Mouse (Mus musculus) frontal cortex, adult 2 months (tissue): ENCODE measurements around the gene Arid1b. TPM values are rescaled to one million over a fixed set of nuclear protein-coding genes. Genes with fewer than 3 reads are reported as not detected.

Experiments
- DNase-seq, 2 experiments: peaks; one replicate each; pipeline ENCODE4 v3.0.0; 2022; ENCODE audit warnings: low spot score in 1 of 2; ENCODE audit errors: extremely low spot score in 1 of 2
- polyA plus RNA-seq: library from polyadenylated mRNA; depleted of rRNA; stranded (reverse); fragments of >200 nt; gene quantifications from 2 replicates; pipeline ENCODE4 v1.2.3, GENCODE M21; 2012

Arid1b gene
- polyA plus RNA-seq, 1 experiment = 27.9 TPM

- no peak for DNase-seq
Measured at GRCm38 (mm10) chr17:4994813-4995560, 855 bp downstream of the Arid1b start.

GRCm38 (mm10) chr17:4995561-4996051, 1.5 kb downstream of the Arid1b start:
- DNase-seq = peak; percentile 57 to 68

GRCm38 (mm10) chr17:4996121-4996813, 2.1 kb downstream of the Arid1b start:
- DNase-seq = no peak

DNA sequence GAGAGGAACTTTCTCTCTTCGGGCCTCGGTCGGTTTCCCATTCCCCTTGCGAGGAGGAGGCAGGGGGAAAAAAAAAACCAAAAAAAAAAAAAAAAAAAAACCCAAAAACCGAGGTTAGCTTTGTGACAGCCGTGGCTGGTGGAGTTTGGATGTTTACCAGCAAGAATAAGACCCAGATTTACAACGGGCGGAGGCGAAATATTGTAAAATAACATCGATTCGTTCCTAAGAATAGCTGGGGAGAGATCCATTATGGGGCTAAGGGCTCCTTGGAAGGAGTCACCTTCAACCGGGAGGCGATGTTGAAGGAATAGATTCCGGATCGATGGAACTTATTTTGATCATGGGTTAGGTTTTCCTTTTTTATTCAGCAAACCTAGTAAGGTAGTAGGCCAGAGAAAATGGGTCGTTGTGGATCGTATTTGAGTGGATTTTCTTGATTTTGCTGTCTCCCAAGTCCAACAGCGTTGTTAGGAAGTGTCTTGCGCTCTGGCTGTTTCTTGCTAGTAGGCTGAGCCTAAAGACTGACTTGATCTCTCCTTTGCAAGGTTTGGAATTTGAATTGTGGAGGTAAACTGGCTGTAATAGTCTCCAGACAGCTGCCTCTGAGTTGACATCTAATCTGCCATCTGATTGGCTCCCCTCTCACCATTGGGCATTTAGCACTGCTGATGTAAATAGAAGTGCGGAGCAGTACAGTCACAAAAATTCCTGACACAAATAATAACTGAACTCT, 2.9 kb downstream of the Arid1b start:
- DNase-seq = peak in 1 of 2 experiments; percentile 75

DNA sequence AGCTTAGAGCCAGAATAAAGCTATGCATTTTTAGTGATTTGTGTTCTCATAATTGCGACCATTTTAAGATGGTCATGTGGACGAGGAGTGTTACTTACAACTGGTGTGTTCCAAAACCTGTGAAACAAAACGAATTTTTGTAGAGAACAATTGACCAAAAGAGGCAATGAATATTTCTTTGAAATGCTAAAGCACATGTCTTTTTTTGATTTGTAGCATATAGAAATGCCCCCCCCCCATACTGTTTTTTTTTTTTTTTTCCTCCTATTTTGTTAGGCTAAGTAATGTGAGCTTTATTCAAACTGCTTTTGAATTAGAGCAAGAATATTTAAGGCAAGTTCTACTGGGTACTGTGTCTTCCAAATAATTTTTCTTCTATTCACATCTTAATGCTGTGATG, 3.8 kb downstream of the Arid1b start:
- no peak for DNase-seq

DNA sequence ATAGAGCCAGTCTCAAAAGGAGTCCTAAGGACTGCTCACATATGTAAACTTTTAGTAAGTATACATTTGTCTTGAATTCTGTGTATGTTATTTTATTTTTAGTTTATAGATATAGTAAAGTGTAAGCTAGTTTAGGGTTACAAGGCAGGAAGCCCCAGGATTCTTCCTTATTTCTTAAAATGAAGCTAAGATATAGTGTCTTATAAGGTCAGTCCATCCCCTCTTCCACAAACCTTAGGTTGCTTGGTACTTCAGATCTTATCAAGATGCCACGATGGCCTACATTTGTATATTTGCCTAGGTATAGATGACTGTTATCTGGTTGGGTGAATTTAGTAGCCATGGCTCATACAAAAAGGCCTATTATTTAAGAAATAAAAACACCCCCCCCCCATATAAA, 5.1 kb downstream of the Arid1b start:
- no peak for DNase-seq

- DNase-seq = no peak
Measured at GRCm38 (mm10) chr17:5000001-5000400, 5.9 kb downstream of the Arid1b start.

GRCm38 (mm10) chr17:5000871-5001270, 6.7 kb downstream of the Arid1b start:
- no peak for DNase-seq

DNA sequence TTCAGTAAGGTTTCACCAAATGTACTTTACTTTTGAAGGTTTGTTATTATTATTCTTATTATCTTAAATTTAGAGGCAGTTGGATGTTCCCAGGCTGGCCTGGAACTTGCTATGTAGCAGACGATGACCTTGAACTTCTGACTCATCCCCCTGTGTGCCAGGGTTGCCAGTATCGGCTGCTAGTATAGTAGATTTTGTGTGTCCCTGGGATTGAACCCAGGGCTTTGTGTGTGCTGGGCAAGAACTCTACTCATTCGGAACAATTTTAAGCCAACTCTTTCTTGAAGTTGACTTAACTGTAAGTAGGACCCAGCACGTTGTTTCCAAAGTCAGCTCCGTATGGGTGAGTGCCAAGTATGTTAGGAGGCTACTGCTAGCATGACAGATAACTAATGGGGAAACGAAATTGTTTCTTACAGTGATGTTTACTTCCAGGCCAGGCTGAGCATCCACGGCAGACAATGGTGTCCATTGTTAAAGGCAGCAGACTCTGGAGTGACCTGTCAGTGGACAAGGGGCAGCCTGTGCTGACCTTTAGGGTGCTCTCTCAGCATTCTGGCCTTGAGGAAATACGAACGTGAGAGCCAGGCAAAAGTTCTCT, 7.5 kb downstream of the Arid1b start:
- no peak for DNase-seq

DNA sequence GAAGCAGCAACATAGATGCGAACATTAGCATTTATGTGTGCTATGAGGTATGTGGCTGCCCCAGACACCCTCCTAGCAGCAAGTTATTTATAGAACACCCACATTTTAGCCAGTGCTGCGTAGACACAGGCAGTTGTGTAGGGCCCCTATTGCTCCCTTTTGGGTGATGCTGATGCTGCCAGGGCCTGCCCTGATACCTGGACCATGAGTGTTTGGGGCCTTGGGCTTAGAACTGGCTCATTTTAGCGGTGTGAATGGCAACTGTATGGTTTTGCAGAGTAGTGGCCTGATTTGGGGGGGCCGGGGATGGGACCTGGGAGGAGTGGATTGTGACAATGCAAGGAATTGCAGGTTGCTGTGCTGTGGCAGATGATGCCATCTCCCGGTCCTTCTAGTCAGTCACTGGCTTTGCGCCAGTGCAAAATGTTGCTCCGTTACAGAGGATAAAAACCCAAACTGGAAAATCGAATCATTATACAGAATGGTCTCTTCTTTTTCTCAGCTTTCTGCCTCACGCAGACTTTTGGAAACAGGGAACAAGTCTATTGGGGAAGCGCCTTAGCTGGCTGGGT, 8.9 kb downstream of the Arid1b start:
- no peak for DNase-seq

DNA sequence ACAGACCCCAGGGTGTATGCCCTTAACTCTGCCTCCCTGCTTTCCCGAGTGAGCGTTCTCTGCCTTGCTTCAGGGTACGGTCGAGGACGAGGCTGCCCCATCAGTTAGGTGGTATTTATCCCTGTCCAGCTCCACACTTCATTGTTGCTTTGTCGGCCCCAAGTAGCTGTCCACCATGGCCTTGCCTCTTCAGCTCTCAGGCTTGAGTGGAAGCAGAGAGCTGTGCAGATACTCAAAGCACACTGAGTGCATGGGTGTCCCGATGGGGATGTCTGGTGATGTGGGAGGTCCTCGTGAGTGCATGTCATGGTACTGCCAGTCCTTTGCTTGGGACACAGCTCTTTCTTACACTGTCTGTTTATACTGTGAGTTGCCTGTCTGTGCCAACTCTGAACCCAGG, 10.1 kb downstream of the Arid1b start:
- no peak for DNase-seq

GRCm38 (mm10) chr17:5004706-5005105, 10.6 kb downstream of the Arid1b start:
- DNase-seq = no peak

DNA sequence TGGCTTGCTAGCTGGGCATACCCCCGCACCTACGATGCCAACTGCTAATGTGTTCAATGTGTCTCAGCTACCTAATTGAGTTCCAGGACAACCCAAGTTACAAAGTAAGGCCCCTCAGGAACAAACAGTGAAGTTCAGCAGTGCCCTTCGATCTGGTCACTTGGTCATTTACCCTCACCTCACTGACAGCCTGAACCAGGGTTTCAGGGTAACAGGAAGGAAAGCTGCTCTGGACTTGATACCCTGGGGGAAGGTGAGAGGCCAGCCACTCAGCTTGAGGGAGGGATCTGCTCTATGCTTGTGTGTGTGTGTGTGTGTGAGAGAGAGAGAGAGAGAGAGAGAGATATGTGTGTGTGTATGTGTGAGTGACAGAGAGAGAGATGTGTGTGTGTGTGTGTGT, 11.2 kb downstream of the Arid1b start:
- DNase-seq = no peak

DNA sequence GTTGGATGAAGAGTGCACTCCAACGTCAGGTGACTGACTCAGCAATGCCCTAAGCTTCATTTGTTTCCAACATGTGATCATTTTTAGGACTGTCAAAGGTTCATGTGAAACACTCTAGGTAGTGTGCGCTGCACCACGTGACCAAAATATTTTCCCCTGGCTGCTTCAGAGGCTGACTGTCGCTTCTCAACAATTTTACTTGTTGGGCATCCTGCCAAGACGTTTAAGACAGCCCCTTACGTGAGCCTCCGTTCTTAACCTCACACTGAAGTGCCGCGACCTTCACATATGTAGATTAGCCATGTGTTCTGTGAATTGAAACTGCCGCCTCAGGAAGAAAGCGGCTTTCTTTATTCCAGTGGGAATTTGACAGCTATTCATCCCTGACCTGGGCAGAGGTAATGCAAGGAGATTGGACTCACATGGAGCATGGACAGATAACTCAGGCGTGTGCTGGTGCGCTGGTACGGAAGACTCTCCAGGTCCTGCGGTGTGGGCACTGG, 13.1 kb downstream of the Arid1b start:
- DNase-seq = no peak

DNA sequence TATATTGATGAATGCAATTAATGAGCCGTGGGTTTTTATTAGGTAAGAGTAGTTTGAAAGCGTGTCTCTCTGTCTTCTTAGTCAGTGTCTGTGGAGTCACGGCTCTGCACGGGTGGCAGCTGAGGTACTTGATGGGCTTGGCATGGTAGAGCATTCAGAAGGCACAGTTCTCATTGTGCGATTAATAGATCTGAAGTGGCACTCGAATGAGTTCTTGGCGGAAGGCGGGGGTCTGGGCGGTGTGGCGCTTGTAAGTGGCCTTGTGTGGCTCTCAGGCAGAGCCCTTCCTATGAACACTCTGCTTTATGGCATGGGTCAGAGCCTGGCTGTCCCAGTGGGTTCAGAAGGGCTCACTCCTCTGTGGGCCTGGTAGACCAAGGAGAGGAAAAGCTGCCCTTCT, 14.1 kb downstream of the Arid1b start:
- DNase-seq = no peak

GRCm38 (mm10) chr17:5008761-5009160, 14.6 kb downstream of the Arid1b start:
- no peak for DNase-seq

DNA sequence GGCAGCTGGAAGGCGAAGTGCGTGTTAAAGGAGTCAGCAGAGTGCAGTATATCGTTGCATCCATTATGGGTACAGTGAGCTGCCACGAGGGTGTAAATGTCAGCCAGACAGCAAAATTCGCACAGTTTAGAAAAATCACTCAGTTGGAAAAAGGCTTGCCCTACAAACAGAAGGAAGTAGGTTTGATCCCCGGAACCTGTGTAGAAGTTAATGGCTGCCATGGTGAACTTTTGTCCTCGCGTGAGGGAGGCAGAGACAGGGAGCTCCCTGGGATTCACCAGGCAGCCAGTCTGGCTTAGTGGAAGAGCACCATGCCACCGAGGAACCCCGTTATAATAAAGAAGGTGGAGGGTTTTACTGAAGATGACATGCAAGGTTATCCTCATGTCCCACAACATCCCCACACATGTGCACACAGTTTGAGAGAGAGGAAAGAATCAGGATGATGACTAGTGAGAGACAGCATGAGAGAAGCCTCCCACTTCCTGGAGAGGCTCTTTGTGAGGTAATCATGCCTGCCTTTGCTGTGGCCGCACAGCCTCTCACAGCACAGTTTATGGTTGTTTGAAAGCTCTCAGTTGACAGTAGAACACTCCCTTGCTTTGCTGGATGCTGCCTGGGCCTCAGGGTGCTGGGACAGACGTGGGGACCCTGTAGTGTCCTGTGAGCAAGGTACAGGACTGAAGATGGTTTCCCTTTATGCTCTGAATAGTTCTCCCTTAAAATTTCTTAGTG, 15.6 kb downstream of the Arid1b start:
- no peak for DNase-seq

GRCm38 (mm10) chr17:5010781-5011180, 16.6 kb downstream of the Arid1b start:
- no peak for DNase-seq

DNA sequence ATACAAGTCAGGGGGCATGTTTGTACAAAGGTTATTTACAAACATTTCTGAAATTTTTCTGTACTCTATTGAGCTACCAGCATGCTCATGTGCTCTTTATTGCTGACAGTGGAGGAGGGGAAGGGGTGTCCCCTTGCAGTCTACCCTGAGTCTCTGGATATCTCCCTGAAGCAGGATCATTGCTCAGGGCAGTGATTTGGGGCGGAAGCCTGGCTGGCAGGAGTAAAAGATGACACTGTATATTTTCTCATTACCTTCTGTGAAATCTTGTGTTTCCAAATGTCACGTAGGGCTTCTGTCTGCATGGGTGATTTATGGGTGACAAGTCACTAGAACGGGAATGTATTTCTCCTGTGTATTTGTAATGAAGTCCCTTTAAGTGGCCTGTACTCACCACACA, 18.0 kb downstream of the Arid1b start:
- no peak for DNase-seq

DNA sequence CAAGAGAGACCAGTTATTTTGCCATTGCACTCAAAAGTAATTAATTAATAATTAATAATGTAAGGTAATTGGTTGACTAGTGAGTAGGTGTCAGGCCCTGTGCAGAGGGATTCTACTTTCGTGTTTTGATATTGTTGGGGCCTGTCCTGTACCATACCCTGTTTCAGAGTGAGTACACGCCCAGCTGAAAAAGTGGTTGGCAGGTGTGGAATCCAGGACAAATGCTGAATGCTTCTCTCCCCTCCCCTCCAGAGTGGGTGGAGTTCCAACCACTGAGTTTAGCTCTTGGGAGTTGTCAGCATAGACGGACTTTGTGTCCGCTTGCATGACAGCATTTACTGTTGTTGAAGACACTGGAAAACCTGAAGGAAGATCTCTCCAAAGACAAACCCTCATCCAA, 18.4 kb downstream of the Arid1b start:
- no peak for DNase-seq
